Mouse (Mus musculus) ES-E14 (cell line): ENCODE results near the gene Arhgap25.

Source experiments
- CHD2 ChIP-seq: IDR thresholded peaks from 2 replicates; pipeline ENCODE4 v1.6.1; 2014; ENCODE audit warnings: mild to moderate bottlenecking, low read depth, low read length, inconsistent platforms
- HCFC1 ChIP-seq: IDR thresholded peaks from 2 replicates; pipeline ENCODE4 v1.6.1; 2012; ENCODE audit warnings: low read length, inconsistent platforms, borderline replicate concordance; ENCODE audit not compliant: insufficient read depth
- ZC3H11A ChIP-seq: IDR thresholded peaks from 2 replicates; pipeline ENCODE4 v1.6.1; 2012; ENCODE audit warnings: low read depth, mild to moderate bottlenecking, inconsistent platforms, low read length, borderline replicate concordance

- TF ChIP-seq HCFC1 = no peak
- no peak for TF ChIP-seq CHD2
- no peak for TF ChIP-seq ZC3H11A
Observed at GRCm38 (mm10) chr6:87578247-87578646, 45.2 kb upstream of the Arhgap25 start.
